Mouse (Mus musculus) splenic B cell, adult 2 months (primary cell): ENCODE results near the gene Tmem139.

Experiments
- DNase-seq: peaks from one replicate; pipeline ENCODE4 v3.0.0-alpha.2; 2011; ENCODE audit warnings: low read depth, low spot score
- H3K27me3 ChIP-seq: 2 replicates; pipeline ENCODE4 v1.6.1; 2012; ENCODE audit warnings: mild to moderate bottlenecking, low read length, moderate library complexity, mixed read lengths; ENCODE audit not compliant: control insufficient read depth, poor library complexity, insufficient read depth, severe bottlenecking
- H3K36me3 ChIP-seq: 2 replicates; pipeline ENCODE4 v1.6.1; 2012; ENCODE audit warnings: mild to moderate bottlenecking, low read length, moderate library complexity, mixed read lengths; ENCODE audit not compliant: control insufficient read depth, poor library complexity, insufficient read depth, severe bottlenecking

Gene Tmem139

GRCm38 (mm10) chr6:42310427-42311053 is 48.8 kb downstream of the Tmem139 start:
- Histone ChIP-seq H3K36me3 (no peaks in the 10 kb centered on the region), H3K27me3 (no peaks in the 10 kb centered on the region)
- peak; percentile 17 for DNase-seq
